Mouse (Mus musculus) liver, adult 2 months (tissue): Measurements from ENCODE around the gene Cryab. TPM values are rescaled to one million over a fixed set of nuclear protein-coding genes. Genes with fewer than 3 reads are reported as not detected.

Experiments
- DNase-seq: peaks from one replicate; pipeline ENCODE4 v3.0.0-alpha.2; 2011; ENCODE audit warnings: low read depth, low spot score; ENCODE audit errors: extremely low read depth
- H3K27ac ChIP-seq: fragments of 200-500 bp; replicated peaks from 2 replicates; pipeline ENCODE4 v1.5.1; 2012; ENCODE audit warnings: low read depth, mild to moderate bottlenecking, control low read depth, inconsistent platforms, low read length; ENCODE audit not compliant: insufficient read depth
- H3K27me3 ChIP-seq: fragments of 200-500 bp; 2 replicates; pipeline ENCODE4 v1.6.1; 2012; ENCODE audit warnings: mild to moderate bottlenecking, moderate library complexity, low read length, inconsistent platforms; ENCODE audit not compliant: control insufficient read depth, insufficient read depth
- H3K36me3 ChIP-seq: fragments of 200-500 bp; 2 replicates; pipeline ENCODE4 v1.6.1; 2012; ENCODE audit warnings: low read length, inconsistent platforms; ENCODE audit not compliant: control insufficient read depth, insufficient read depth
- H3K4me1 ChIP-seq: fragments of 200-500 bp; 2 replicates; pipeline ENCODE4 v1.6.1; 2011; ENCODE audit warnings: low read length; ENCODE audit not compliant: control insufficient read depth, insufficient read depth
- H3K4me3 ChIP-seq: fragments of 200-500 bp; 2 replicates; pipeline ENCODE4 v1.5.1; 2011; ENCODE audit warnings: low read depth, mild to moderate bottlenecking, control low read depth, low read length, moderate library complexity; ENCODE audit not compliant: insufficient read depth
- H3K79me2 ChIP-seq: fragments of 200-500 bp; 2 replicates; pipeline ENCODE4 v1.6.1; 2012; ENCODE audit warnings: inconsistent platforms, mild to moderate bottlenecking, low read length, moderate library complexity; ENCODE audit not compliant: control insufficient read depth, insufficient read depth
- H3K9ac ChIP-seq: fragments of 200-500 bp; 2 replicates; pipeline ENCODE4 v1.6.1; 2012; ENCODE audit warnings: low read depth, mild to moderate bottlenecking, control low read depth, inconsistent platforms, low read length
- CTCF ChIP-seq: fragments of 200-500 bp; IDR thresholded peaks from 2 replicates; pipeline ENCODE4 v1.5.1; 2011; ENCODE audit warnings: low read depth, low read length, control low read depth
- POLR2A ChIP-seq: fragments of 200-500 bp; IDR thresholded peaks from 2 replicates; pipeline ENCODE4 v1.6.1; 2011; ENCODE audit warnings: low read length, control low read depth; ENCODE audit not compliant: insufficient read depth; ENCODE audit errors: extremely low read depth
- WGBS: fragments of 180-500 bp; shearing (Covaris S2); methylation state at CpG from one replicate; pipeline ENCODE4 v1.1.7; 2018; 5-methylcytosine and 5-hydroxymethylcytosine counted together
- polyA plus RNA-seq: library from polyadenylated mRNA; depleted of rRNA; stranded (reverse); fragments of >200 nt; gene quantifications from 2 replicates; pipeline ENCODE4 v1.2.3, GENCODE M21; 2012
- total RNA-seq: library from RNA; depleted of rRNA; stranded (reverse); fragments of >200 nt; gene quantifications from 2 replicates; pipeline ENCODE4 v1.2.3, GENCODE M21; 2014

The Cryab gene
- total and polyA plus RNA-seq, 2 experiments, result 2.4 to 5.5 TPM

GRCm38 (mm10) chr9:50727171-50727924, 23.8 kb upstream of the Cryab start:
- TF ChIP-seq POLR2A (no peak), CTCF (no peak)
- H3K27ac ChIP-seq, result no peak overlapping the region
- H3K4me3 ChIP-seq, result peak overlapping the region; percentile 45; the same call in 1 of the 2 replicates
- H3K9ac ChIP-seq, result peak overlapping the region; percentile 10; the same call in 1 of the 2 replicates
- H3K27me3 ChIP-seq, result peaks cover 5% of the 10 kb centered on the region
- H3K4me1 ChIP-seq, result peaks cover 12% of the 10 kb centered on the region
- WGBS, result 40% methylated on average over 30 of the region's 30 CpGs
- DNase-seq, result no peak
- no peaks in the 10 kb centered on the region for H3K36me3 ChIP-seq
- no peaks in the 10 kb centered on the region for H3K79me2 ChIP-seq

DNA sequence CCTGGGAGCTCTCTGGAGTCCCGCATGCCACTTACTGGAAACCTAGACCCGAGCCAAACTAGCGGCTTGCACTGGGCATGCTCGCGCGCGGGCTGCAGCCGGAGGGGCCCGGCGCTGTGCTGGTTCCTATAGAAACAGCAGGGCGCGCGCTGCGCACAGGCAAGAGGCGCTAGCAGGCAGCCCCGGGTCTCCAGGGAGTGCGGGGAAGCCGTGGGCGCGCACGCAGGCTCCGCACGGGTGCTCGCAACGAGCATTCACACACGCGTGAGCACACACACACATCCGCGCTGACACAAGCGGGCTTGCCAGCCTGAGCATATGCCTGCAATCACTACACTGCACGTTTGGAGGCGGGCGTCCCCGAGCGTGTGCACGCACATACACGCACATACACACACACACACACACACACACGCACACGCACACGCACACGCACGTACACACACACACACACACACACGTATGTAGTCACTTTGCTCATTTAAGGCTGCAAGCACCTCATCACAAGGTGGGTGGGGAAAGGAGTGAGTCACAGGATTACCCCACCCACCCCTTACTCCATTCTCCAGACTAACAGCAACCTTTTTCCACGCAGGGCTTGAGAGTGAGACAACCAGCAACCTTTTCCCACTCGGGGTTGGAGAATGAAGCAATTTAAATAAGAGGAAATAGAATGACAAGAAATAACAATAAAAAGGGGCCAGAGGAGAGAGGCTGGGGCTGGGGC, 23.0 kb upstream of the Cryab start:
- TF ChIP-seq POLR2A (no peak), CTCF (no peak)
- WGBS, result 2% methylated on average over 45 of the region's 45 CpGs
- no peak overlapping the region for H3K27ac ChIP-seq
- DNase-seq, result no peak
- H3K4me3 ChIP-seq, result peak overlapping the region; percentile 45; the same call in 1 of the 2 replicates
- no peaks in the 10 kb centered on the region for H3K36me3 ChIP-seq
- peak overlapping the region; percentile 6 for H3K9ac ChIP-seq
- peaks cover 5% of the 10 kb centered on the region for H3K27me3 ChIP-seq
- peaks cover 10% of the 10 kb centered on the region for H3K4me1 ChIP-seq
- H3K79me2 ChIP-seq, result no peaks in the 10 kb centered on the region

GRCm38 (mm10) chr9:50729600-50729999, 21.5 kb upstream of the Cryab start:
- H3K9ac ChIP-seq, result no peak overlapping the region
- WGBS, result 70% methylated on average over 4 of the region's 4 CpGs
- no peak overlapping the region for H3K27ac ChIP-seq

GRCm38 (mm10) chr9:50732560-50732959, 18.6 kb upstream of the Cryab start:
- H3K4me1 ChIP-seq, result peaks cover 3% of the 10 kb centered on the region
- 69% methylated on average over 4 of the region's 4 CpGs for WGBS
- H3K79me2 ChIP-seq, result no peaks in the 10 kb centered on the region
- no peak overlapping the region for H3K27ac ChIP-seq
- DNase-seq, result no peak
- H3K4me3 ChIP-seq, result no peak overlapping the region
- H3K9ac ChIP-seq, result no peak overlapping the region
- H3K27me3 ChIP-seq, result peaks cover 5% of the 10 kb centered on the region
- TF ChIP-seq CTCF, result no peak
- no peaks in the 10 kb centered on the region for H3K36me3 ChIP-seq

More at GRCm38 (mm10) chr9:50729600-50729999, 21.5 kb upstream of the Cryab start:
- Histone ChIP-seq H3K27me3 (peaks cover 5% of the 10 kb centered on the region), H3K36me3 (no peaks in the 10 kb centered on the region), H3K4me1 (peaks cover 3% of the 10 kb centered on the region; the same call in 1 of the 2 replicates), H3K79me2 (no peaks in the 10 kb centered on the region), H3K4me3 (no peak overlapping the region)
- DNase-seq, result no peak
- TF ChIP-seq POLR2A (no peak), CTCF (no peak)

DNA sequence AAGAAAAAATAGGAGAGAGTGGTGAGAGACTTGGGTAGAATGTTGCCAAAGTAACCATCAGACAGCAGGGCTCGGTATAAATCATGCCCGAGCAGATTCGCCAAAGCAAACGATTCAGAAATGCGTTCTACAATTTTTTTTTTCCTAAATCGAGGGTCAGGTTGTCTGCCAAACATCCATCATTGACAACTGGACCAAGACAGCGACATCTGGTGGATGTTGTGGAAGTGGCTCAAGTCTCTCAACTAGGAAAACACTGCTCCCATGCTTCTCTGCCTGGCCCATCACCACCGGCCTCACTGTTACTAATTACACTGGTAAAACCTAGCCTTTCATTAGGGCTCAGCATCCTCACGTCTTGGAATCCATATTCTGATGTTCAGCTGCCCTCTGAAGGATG, 16.1 kb upstream of the Cryab start:
- Histone ChIP-seq H3K36me3 (no peaks in the 10 kb centered on the region), H3K79me2 (no peaks in the 10 kb centered on the region), H3K9ac (no peak overlapping the region), H3K4me3 (no peak overlapping the region), H3K27me3 (no peaks in the 10 kb centered on the region), H3K27ac (no peak overlapping the region), H3K4me1 (peaks cover 3% of the 10 kb centered on the region; the same call in 1 of the 2 replicates)
- under 1% methylated on average over 9 of the region's 9 CpGs for WGBS
- TF ChIP-seq CTCF, result peak; percentile 67
- TF ChIP-seq POLR2A, result no peak
- peak; percentile 67 for DNase-seq
